Mouse (Mus musculus) gastrocnemius, postnatal 36 days (tissue): ENCODE data around the gene 4931428L18Rik. TPM values are rescaled to one million over a fixed set of nuclear protein-coding genes. Genes with fewer than 3 reads are reported as not detected.

Experiments used
- DNase-seq, 2 experiments: peaks; one replicate each; pipeline ENCODE4 v3.0.0; 2022
- intact Hi-C: fragments of 180-260 bp; cut with DNase I; formaldehyde crosslinking; loops from one replicate; pipeline ENCODE4 v1.15.1; 2025
- long read RNA-seq, 2 experiments: library from polyadenylated mRNA; stranded (forward); transcript quantifications; one replicate each; pipeline ENCODE4 v2.0.0; 2021
- total RNA-seq, 2 experiments: library from RNA; stranded (reverse); gene quantifications; 2 replicates each; pipeline ENCODE4 v1.2.3; 2021

Gene 4931428L18Rik
- total RNA-seq: not detected
- long read RNA-seq, experiment 1, partial matches to known transcripts: 0 of 1 reads
- long read RNA-seq, experiment 1, other reads (novel, unspliced or antisense): 1 of 1 reads
- long read RNA-seq, experiment 2, partial matches to known transcripts: 0 of 2 reads
- long read RNA-seq, experiment 2, other reads (novel, unspliced or antisense): 2 of 2 reads

DNA sequence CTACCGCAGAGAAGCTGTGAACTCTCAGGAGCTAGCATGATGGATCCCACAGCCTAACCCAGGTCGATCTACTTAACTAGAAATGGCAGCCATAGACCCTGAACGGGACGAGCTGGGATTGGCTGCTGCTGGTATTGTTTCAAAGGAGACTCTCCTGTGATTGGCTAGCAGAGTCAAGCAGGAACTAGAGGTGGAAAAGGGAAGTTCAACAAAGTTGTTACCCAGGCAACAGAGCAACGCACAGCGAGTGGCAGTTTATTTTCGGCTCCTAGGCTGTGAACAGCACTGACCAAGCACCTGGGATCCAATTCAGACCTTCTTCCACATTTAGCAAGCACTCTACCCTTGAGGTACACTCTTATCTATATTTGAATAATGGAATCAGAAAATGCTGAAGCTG is at the start of gene 4931428L18Rik, which contains the start of gene Pih1d3:
Gene 4931428L18Rik (minus strand): TSS at position 121 of the 400 bp plus-strand sequence.
Gene Pih1d3 (plus strand): TSS at position 275 of the 400 bp plus-strand sequence.
- DNase-seq: no peak
- intact Hi-C loops: no loop called here

DNA sequence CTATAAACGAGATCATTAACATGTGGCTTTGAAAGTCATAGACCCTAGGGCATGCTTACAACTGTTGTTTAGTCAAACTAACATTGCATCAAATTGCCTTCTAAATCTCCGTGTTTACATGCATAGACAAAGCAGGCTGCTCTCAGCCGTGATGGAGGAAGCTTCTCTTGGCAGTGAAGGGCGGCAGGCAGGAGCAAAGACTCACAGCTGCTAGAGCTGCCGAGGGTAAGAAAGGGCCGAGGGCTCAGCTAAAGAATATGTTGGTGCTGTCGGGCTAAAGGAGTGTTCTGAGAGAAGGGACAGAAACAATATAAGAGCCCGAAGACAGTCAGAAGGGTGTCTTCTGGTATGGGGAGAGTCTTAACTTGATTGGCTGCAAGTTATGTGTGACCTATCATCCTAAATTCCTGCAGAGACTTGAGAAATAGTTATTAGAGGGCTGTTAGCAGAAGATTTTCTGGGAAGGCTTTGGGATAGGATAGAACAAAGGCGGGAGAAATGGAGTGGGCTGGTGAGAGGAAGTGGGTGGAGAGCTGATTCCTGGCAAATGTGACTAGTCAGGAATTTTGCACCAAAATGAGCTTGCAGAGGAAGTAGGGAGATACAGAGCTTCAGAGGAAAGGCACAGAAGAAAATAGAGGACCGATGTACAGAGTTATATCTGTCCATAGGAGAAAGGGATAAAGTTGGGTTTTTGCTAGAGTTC is 37.9 kb upstream of the 4931428L18Rik start:
- intact Hi-C loops: no loop called here
- no peak for DNase-seq

DNA sequence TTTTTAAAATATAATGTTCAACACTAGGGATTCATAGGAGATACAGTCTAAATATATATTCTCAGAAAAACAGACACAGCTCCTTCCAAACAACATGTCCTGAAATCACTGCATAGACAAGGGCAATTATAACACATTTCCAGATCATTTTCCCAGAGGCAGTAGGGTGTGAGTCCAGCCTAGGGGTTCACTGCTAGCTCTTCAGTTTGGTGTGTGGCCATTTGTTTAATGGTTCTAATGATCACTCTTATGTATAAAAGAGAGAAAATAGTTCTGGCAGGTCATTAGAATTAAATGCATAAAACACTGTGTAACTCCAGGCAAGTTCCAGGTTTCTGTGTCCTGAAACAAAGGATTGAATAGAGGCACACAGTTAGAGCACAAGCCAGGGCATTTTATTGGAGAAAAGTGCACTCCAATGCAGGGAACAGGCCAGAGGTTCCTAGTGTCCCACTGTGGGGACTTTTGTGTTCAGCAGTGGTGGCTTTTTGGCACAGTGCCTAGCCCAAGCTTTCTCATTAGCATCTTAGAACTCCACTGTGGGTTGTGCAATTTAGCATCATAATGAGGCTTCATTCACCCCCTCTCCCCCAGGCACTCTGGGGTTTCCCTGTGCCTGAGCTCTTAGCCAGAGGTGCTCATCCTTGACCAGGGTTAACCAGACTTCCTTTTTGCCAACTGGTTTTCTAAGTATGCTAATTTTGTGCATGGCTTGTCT is 11.0 kb upstream of the 4931428L18Rik start:
- intact Hi-C loops: no loop called here
- DNase-seq: no peak

DNA sequence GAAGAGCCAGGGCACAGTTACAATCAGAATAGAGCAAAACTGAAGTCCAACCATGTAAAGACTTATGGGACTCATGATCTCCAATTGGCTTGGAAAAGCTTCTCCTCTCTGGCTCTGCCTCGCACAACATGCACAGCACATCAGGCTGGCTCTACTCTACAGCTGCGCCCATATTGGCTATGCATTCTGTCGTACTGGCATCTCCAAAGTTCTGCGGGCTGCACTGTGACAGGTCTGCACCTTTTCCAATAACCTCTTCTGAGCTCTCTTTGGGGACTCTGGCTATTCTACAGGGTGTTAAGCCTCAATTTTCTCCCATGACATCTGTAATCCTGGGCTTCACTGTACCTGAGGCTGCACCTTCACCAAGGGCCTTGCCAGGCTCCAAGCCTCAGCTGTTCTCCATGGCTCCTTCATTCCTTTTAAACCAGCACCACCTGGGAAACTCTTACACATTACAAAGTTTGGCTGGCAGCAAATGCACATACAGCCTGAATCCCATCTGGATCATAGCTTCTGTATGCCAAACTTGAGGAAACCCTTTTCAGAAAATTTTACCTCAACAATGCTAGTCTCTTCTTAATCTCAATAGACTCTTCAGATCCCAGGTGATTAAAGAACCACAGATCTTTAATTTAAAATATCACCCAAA is 1.8 kb downstream of the 4931428L18Rik start:
- no peak for DNase-seq
- intact Hi-C loops: no loop called here

DNA sequence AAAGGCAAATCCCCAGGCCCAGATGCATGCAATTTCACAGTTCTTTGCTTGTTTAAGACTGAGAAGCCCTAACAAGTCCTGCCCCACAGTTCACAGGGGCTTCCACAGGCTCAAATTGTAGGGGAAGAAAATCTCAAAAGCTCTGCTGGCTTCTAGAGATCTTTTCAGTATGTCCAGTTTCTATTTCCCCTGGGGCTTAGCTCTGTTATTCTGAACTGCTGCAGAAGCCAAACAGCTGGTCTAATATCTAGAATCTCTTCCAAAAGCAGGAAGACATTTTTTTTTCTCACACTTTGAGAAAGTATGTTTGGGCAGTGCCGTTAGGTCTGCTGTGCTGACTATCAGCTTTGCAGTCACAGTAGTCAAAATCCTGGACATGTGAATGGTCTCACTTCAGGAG is 7.7 kb downstream of the 4931428L18Rik start:
- DNase-seq: no peak
- intact Hi-C loops: no loop called here

DNA sequence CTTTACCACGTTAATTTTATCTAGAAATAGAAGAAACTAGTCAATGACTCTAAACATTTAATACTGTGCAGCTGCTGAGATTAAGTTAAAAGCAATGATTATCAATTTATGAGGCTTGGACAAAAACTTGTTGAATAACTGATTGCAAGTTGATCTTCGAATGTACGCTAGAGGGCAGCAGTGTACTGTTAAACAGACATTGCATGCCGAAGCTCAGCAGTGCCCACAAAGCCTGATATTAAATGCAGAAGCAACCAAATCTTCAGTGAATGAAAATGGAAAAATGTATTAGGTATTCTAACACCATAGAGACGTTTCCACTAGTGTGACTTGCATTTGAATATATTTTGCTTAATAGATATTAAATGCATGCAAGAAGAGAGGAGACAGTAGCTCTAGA is 12.3 kb downstream of the 4931428L18Rik start:
- intact Hi-C loops: no loop called here
- no peak for DNase-seq

DNA sequence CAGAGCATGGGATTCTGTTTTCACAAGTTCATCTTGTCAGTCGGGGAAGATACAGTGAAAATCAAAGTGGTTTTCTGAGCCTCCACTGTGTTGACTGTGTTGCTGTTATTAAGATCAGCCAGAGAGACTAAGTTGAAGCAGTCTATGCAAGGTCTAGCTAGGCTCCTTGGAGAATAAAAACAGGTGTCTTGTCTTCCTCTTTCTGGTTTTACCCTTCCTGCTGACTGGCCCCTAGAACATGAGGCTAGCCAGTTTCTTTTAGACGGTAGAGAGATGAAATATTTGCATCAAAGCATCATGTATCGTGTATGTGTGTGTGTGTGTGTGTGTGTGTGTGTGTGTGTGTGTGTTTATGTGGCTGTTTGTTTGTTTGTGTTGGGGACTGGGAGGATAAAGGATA is 16.7 kb downstream of the 4931428L18Rik start:
- DNase-seq: no peak
- intact Hi-C loops: no loop called here

DNA sequence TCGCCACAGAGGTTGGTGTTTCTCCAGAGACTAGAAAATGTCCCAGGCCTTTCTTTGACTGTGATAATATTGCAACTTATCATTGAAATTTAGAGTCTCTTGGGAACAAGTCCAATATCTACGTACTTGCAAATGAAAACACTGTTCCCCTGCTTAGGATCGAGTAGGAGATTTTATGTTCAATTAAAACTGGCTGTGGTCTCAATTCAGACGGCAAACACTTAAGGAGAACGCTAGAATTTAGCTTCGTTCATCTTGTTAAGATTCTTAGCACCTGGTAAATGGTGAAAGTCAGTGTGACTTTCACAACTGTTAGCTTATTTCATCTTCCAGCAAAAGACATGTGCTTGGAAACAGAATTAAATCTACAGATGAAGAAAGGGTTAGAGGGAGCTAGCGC is 17.1 kb downstream of the 4931428L18Rik start:
- no peak for DNase-seq
- intact Hi-C loops: no loop called here

DNA sequence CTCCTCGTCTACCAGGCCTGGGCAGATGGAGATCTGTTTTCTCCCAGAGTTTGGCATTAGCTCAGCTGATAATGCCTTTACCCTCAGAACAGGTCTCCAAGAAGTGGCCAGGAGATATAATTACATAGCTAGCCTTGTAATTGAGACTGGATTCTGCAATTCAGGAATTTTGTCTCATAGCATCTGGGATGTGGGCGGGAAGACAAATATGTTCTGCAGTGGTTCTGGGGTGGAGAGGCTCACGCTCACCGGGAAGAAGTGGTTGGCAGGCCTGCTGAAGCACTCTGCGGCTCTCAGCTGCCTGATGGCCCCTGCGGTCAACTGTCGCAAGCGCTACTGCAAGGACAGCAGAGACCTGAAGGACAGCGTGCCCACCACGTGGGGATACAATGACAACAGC is 18.7 kb downstream of the 4931428L18Rik start:
- no peak for DNase-seq
- intact Hi-C loops: no loop called here

DNA sequence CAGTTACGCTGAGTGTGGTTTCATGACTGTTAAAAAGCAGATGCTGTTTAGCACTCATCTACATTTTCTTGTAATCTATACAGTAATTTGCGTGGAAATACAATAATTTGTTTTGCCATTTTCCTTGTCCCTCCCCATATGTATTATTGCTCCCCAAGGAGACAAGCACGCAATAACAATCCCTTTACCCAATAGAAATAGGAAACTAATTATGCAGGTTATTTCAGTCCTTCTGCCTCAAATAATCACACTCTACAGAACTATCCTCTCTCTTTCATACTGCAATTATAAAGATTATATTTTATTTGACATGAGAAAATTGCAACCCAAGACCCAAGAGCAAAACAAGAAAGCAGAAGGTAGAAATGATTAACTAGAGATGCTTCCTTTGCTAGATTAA is 25.5 kb downstream of the 4931428L18Rik start:
- DNase-seq: no peak
- intact Hi-C loops: no loop called here

DNA sequence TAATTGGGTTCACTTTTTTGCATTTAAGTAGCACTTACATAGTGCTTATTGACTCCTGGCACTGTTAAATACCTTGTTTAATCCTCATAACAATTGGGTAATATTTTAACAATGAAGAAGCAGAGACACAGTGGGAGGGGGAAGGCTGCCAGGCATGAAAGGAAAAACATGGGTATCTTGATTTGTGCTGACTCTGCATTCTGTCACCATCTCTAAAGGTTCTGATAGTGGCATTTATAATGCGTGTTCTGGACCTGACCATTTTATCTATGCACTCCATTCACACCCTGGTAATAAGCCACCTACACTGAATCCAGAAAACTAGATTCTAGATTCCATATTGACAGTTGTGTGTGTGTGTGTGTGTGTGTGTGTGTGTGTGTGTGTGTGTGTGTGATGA is 26.9 kb downstream of the 4931428L18Rik start:
- intact Hi-C loops: no loop called here
- no peak for DNase-seq

DNA sequence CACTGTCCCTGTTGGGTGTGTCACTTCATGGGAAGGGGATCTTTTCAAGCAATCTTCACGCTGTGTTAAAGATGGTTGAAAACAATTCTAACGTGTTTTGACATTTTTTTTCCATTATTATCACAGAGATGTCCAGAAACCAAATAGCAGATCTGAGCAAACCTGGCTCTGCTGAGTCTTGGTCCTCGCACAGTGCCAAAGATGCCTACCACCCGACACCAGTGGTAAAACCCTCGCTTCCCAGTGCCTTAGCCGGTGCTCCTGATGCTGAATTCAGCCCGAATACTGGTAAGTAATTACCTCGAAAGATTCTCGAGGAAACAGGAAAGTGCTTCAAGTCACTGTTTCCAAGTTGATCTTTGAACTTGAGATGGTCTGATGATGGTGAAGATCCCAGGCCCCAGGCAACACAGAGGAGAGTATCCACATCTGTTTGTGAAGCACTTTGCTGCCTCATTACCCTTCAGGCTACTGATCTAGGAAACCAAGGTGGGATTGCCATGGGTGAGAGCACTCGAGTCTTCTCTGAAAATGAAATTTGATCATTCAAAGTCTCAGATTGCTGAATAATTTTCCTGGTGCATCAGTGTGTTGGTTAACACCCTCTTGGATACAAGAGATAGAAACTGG is 32.1 kb downstream of the 4931428L18Rik start:
- DNase-seq: no peak
- intact Hi-C loops: no loop called here

DNA sequence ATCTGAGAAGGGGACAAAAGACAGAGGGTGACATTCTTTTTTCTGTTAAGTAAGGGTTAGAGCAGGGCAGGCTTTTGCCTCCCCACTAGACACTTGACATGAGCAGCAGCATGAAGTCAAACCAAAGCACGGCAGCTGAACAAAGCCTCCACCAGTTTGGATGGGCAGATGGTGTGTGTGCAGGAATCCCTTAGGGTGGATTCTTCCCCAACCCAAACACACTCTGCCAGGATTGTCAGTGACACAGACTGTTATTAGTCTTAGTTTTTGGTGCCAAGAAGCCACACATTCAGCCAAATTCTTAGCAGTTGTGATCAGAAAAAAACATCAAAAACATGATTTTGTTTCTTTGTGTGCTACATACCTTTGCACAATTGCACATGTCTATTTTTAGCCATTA is 44.2 kb downstream of the 4931428L18Rik start:
- DNase-seq: no peak
- intact Hi-C loops: no loop called here

DNA sequence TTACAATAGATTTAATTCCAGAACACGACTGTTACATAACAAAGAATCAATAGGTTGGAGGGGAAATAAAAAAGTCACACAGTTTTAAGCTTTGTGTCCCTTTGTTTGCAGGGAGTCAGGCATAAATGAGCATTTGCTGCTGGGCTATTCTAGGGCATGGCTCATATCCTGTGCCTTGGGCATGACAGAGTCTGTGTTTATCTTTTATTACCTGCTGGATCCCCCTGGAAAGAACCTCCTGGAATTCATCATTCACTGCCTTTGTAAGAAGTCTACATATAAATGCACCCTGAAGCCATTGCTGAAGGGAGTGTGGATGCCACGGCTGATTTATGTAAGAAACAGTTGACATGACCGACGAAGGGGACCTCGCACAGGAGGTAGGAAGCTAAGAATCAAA is 46.4 kb downstream of the 4931428L18Rik start, which contains the start of gene Lgsn:
Gene Lgsn (plus strand): TSS at position 301 of the 400 bp plus-strand sequence.
- DNase-seq: no peak
- intact Hi-C loops: no loop called here

DNA sequence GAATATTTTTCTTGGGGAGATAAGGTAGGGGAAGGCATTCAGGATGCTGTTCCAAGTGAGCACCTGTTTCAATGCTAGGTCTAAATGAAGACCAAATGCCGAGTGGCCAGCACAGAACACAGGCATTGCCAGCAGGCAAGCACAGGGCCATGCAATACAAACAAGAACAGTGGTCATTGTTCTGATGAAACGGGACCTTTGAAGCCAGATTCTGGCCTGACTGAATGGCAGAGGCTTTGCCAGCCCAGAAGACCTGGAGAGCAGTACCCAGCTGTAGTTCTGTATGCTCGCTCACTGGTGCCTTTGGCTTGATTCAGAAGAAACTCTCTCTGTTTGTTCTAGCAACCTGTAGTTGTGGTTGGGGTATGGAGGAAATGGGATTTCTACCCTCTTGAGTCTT is 47.1 kb downstream of the 4931428L18Rik start:
- DNase-seq: no peak
- intact Hi-C loops: no loop called here

DNA sequence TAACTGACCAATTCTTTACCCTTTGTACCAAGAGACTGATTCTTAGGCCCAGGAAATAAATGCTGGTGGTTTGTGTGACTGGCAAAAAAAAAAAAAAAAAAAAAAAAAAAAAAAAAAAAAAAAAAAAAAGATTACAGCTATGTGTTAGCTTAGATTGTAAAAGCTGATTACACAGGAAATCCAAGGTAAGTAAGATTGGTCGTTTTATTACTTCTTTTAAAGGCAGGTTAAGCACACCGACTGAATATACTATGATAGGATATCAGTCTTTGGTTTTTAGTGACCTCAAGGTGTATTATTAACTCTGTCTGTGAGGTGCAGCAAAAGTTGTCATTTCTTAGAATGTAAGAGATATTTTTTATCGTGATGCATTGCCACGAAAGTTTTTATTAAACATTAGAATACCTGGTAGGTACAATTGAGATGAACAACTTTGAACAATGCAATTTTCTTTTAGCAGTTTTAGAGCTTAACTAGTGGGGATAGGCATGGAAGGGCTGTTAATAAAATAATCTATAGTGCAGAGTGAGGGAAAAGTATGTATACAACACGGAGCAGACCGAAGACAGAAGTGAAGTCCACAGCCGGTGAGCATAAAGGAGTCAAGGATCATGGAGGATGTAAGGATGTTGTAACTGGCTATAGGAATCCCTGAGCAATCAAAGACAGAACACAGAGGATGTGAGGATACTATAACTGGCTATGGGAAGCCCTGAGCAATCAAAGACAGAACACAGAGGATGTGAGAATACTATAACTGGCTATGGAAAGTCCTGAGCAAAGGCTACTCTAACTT is 57.0 kb downstream of the 4931428L18Rik start:
- no peak for DNase-seq
- intact Hi-C loops: no loop called here

DNA sequence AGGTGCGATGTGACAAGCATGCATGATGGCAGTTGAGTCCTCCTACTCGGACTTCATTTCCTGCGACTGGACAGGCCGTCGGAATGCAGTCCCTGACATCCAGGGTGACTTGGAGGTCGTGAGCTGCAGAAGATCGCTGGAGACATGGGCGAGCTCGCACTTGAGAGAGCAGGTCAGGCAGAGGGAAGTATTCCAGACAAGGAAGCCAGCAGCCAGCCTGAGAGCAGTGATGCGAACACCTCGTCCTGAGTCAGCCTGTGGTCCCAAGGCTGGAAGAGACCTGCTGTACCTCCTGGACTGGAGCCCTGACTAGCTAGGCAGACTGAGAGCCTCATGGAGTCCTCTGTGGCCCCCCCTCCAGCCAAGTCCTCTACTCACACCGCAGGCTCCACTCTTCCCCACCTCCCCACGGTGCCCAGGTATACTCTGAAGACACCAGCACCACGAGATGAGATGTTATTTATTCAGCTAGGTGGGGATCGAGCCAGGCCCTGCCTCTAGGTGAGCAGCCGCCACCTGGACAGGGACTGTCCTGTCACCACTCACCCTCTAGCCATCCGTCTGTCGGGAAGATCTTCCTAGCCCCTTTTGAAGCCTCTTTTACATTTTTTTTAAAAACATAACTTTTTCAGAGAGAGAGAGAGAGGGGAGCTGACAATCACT is 57.8 kb downstream of the 4931428L18Rik start:
- intact Hi-C loops: no loop called here
- DNase-seq: no peak

DNA sequence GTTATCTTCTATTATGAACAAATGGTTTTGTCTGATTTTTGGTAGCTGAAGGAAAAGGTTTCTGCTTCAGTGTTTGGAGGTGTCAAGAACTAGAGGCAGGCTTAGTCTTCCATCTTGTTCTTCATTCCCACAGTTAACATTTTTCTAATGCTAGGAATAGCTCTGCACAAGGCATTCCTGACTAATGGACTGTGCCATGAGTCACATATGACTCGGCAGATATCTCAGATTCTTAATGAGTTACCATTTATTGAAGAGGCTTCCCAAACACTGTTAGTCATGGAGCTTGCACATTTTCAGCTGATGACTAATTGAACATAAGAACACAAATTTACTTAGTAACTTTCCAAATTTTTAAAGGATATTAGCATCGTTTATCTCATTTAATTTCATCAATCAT is 65.6 kb downstream of the 4931428L18Rik start:
- DNase-seq: no peak
- intact Hi-C loops: loop anchor here (2.0 kb wide), 1 partner anchor 236 kb away; no protein-coding TSS in a partner anchor

DNA sequence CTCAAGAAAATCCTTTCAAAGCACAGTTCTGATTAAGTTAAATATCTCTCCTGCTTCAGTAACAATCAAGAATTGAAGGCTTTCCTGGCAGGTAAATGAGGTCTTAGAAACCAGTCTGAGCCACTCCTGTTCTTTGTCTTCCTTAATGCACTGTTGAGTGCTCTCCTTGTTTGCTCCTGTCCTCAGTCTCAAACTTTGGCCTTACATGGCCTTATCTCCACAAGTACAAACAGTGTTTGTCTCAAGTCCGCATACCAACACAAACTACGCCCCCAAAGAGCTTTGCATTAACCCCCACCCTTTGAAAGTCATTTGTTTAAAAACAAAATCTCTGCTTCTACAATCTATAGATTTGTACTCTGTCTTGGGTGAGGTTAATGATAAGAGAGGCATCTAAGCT is 66.3 kb downstream of the 4931428L18Rik start:
- DNase-seq: no peak
- intact Hi-C loops: loop anchor here (2.0 kb wide), 1 partner anchor 235 kb away; no protein-coding TSS in a partner anchor
